Mouse (Mus musculus) bone marrow macrophage, adult 2 months (primary cell): ENCODE results near the gene Qrich2.

Experiments
- CTCF ChIP-seq: IDR thresholded peaks from 2 replicates; pipeline ENCODE4 v1.5.1; 2012; ENCODE audit warnings: low read depth, mild to moderate bottlenecking, low read length, moderate library complexity
- POLR2A ChIP-seq: IDR thresholded peaks from 2 replicates; pipeline ENCODE4 v1.6.1; 2012; ENCODE audit warnings: mild to moderate bottlenecking, low read depth, low read length, borderline replicate concordance

GRCm38 (mm10) chr11:116423214-116423613, 42.8 kb downstream of the Qrich2 start:
- TF ChIP-seq CTCF: no peak
- TF ChIP-seq POLR2A: no peak
